Mouse (Mus musculus): ENCODE results near the gene Grip1. TPM values are rescaled to one million over a fixed set of nuclear protein-coding genes. Genes with fewer than 3 reads are reported as not detected.
A peak's percentile ranks its signal among the peaks of the same experiment; 100 is the strongest.

Grip1 gene
- polyA plus RNA-seq, 1 experiment from 2014 or later: 18.5 TPM

DNA sequence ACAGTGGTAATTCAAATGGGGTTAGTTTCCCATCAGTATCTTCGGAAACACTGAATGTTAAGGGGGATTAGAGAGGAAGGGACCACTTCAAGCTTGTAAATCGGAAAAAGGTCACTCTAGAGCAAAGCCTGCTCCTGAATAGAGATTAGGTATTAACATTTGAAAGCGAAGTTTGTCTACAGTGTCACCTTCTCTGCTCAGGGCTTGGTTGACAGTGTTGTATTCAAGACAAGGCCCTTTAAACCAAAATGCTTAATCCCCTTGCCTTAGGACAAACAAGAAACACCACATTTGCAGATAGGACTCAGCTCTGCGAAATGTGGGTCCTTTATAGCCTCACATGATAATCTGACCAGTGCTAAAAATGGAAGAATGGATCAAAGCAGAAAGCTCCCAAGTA, 81.2 kb downstream of the Grip1 start:
- Histone ChIP-seq H3K4me2 (replicated peaks) (no peak overlapping the region), H3K27ac (no peak overlapping the region), H3K36me3 (replicated peaks; ENCODE audit: control insufficient read depth, insufficient read depth) (no peaks in the 10 kb centered on the region), H3K9ac (no peak overlapping the region), H3K9me3 (ENCODE audit: control insufficient read depth, low read length) (no peaks in the 10 kb centered on the region), H3K4me3 (replicated peaks; ENCODE audit: low read length) (no peak overlapping the region), H3K4me1 (replicated peaks; ENCODE audit: control insufficient read depth, insufficient read depth, low read length) (no peaks in the 10 kb centered on the region), H3K27me3 (ENCODE audit: control insufficient read depth, insufficient read depth, low read length) (no peaks in the 10 kb centered on the region)
- ATAC-seq (ENCODE audit: low FRiP score): no peak
- WGBS: 44% methylated on average over 4 of the region's 4 CpGs
- DNase-seq (ENCODE audit: low spot score): no peak

DNA sequence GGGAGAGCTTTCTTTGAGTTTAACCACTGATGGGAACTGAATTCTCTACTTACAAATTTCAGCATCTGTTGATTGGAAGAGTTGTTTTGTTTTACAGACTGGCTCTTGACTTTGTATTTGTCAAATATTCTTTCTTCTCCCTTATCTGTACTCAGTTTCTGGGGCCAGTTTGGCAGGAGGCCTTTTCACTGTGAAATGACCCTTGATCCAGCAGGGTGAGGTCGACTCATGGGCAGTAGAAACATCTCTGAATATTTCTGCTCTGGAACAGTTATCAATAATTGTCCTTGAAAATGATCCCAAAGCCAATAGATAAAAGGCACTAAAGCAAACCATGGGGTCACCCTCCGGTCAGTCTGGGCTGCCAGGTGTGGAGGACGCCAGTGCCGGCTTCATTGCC, 88.0 kb downstream of the Grip1 start:
- no peaks in the 10 kb centered on the region for H3K9me3 ChIP-seq (ENCODE audit: control insufficient read depth, low read length)
- no peak overlapping the region for H3K4me3 ChIP-seq (replicated peaks; ENCODE audit: low read length)
- no peaks in the 10 kb centered on the region for H3K36me3 ChIP-seq (replicated peaks; ENCODE audit: control insufficient read depth, insufficient read depth)
- ATAC-seq (ENCODE audit: low FRiP score) (no peak), DNase-seq (ENCODE audit: low spot score) (no peak)
- no peaks in the 10 kb centered on the region for H3K4me1 ChIP-seq (replicated peaks; ENCODE audit: control insufficient read depth, insufficient read depth, low read length)
- no peak overlapping the region for H3K27ac ChIP-seq
- no peak overlapping the region for H3K4me2 ChIP-seq (replicated peaks)
- no peaks in the 10 kb centered on the region for H3K27me3 ChIP-seq (ENCODE audit: control insufficient read depth, insufficient read depth, low read length)
- 94% methylated on average over 4 of the region's 4 CpGs for WGBS
- no peak overlapping the region for H3K9ac ChIP-seq

DNA sequence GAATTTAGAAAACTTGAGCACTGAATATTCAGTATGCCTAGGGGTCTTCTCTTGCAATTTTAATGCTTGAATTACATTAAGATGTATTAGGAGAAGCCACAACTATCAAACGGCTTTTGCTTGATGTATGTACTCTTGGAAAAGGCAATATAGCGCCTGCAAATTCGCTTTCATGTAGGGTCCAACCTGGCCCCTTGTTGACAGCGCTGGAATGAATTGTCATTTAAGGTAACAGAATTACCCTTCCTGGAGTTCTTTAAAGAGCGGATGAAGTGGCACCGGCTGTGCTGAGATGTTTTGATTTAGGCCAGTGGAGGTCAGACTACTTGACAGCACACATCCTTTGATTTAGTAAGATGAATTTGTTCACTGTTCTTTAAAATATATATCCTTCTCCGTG, 90.1 kb downstream of the Grip1 start:
- H3K27me3 ChIP-seq (ENCODE audit: control insufficient read depth, insufficient read depth, low read length): no peaks in the 10 kb centered on the region
- H3K4me3 ChIP-seq (replicated peaks; ENCODE audit: low read length): no peak overlapping the region
- no peak for DNase-seq (ENCODE audit: low spot score)
- ATAC-seq (ENCODE audit: low FRiP score): no peak
- no peaks in the 10 kb centered on the region for H3K4me1 ChIP-seq (replicated peaks; ENCODE audit: control insufficient read depth, insufficient read depth, low read length)
- H3K9me3 ChIP-seq (ENCODE audit: control insufficient read depth, low read length): no peaks in the 10 kb centered on the region
- no peaks in the 10 kb centered on the region for H3K36me3 ChIP-seq (replicated peaks; ENCODE audit: control insufficient read depth, insufficient read depth)
- H3K27ac ChIP-seq: no peak overlapping the region
- no peak overlapping the region for H3K9ac ChIP-seq
- 58% methylated on average over 7 of the region's 7 CpGs for WGBS
- no peak overlapping the region for H3K4me2 ChIP-seq (replicated peaks)

DNA sequence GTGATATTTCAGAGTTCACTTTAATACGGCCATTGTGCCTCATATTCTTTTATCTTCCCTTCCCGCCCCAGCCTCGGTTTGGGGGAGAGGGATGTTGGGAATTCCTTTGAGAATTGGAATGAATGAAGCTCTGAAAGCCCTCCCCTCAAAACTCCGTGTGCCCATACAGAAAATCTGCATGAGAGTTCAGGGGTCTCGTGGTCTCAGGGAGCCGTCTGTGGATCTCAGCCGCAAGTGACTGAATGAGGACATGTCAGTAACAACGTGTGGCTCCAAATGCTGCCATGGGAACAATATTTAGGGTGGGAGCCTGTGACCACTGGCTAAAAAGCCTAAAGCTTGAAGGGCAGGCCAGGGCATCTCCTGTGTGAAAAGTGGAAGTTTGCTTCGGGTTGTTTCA, 91.1 kb downstream of the Grip1 start:
- WGBS: 31% methylated on average over 9 of the region's 9 CpGs
- H3K4me1 ChIP-seq (replicated peaks; ENCODE audit: control insufficient read depth, insufficient read depth, low read length): no peaks in the 10 kb centered on the region
- H3K36me3 ChIP-seq (replicated peaks; ENCODE audit: control insufficient read depth, insufficient read depth): no peaks in the 10 kb centered on the region
- ATAC-seq (ENCODE audit: low FRiP score) (no peak), DNase-seq (ENCODE audit: low spot score) (no peak)
- H3K4me3 ChIP-seq (replicated peaks; ENCODE audit: low read length): no peak overlapping the region
- no peak overlapping the region for H3K9ac ChIP-seq
- H3K27ac ChIP-seq: no peak overlapping the region
- H3K4me2 ChIP-seq (replicated peaks): peak overlapping the region; percentile 8; the same call in 1 of the 2 replicates
- no peaks in the 10 kb centered on the region for H3K9me3 ChIP-seq (ENCODE audit: control insufficient read depth, low read length)
- H3K27me3 ChIP-seq (ENCODE audit: control insufficient read depth, insufficient read depth, low read length): no peaks in the 10 kb centered on the region

DNA sequence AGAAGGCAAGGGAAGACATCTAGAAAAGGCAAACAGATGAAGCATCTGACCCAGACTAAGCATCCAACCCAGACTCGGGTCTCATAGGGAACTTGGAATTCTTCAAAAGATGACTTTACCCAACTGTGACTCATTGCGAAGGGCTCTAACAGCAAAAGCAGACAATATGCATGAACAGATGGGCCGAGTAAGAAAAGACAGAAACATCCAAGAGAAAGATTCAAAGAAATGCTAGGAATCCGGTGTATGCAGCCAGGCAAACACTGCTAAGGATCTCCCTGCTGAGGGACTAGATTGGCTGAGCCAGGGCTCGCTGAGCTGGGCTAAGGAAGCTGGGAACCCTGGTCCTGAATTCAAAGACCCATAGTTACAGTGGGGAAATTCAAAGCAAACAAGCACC, 94.2 kb downstream of the Grip1 start:
- Histone ChIP-seq H3K9me3 (ENCODE audit: control insufficient read depth, low read length) (no peaks in the 10 kb centered on the region), H3K4me2 (replicated peaks) (no peak overlapping the region), H3K4me3 (replicated peaks; ENCODE audit: low read length) (no peak overlapping the region), H3K27ac (no peak overlapping the region), H3K4me1 (replicated peaks; ENCODE audit: control insufficient read depth, insufficient read depth, low read length) (no peaks in the 10 kb centered on the region), H3K27me3 (ENCODE audit: control insufficient read depth, insufficient read depth, low read length) (no peaks in the 10 kb centered on the region), H3K36me3 (replicated peaks; ENCODE audit: control insufficient read depth, insufficient read depth) (no peaks in the 10 kb centered on the region), H3K9ac (no peak overlapping the region)
- WGBS: 85% methylated on average over 5 of the region's 5 CpGs
- DNase-seq (ENCODE audit: low spot score) (no peak), ATAC-seq (ENCODE audit: low FRiP score) (no peak)

DNA sequence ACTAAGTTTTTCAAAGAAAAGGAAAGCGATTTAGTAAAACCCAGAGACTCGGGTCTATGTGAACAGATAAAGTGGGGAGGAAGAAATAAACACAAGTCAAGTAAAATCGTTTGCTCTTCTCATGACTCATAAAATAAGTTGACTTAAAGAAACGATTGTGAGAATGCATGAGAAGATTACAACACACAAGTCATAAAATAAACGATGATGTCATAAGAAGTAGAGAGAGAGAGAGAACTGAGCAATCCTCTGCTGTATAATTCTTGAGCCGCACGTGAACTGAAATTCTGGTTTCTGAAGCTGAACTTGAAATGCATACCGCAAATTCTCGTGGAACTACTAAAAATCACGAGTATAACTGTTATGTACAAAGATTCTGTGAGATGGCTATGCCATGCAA, 95.1 kb downstream of the Grip1 start:
- Histone ChIP-seq H3K9me3 (ENCODE audit: control insufficient read depth, low read length) (no peaks in the 10 kb centered on the region), H3K4me1 (replicated peaks; ENCODE audit: control insufficient read depth, insufficient read depth, low read length) (no peaks in the 10 kb centered on the region), H3K4me2 (replicated peaks) (no peak overlapping the region), H3K36me3 (replicated peaks; ENCODE audit: control insufficient read depth, insufficient read depth) (no peaks in the 10 kb centered on the region), H3K9ac (no peak overlapping the region), H3K27me3 (ENCODE audit: control insufficient read depth, insufficient read depth, low read length) (no peaks in the 10 kb centered on the region), H3K4me3 (replicated peaks; ENCODE audit: low read length) (no peak overlapping the region), H3K27ac (no peak overlapping the region)
- ATAC-seq (ENCODE audit: low FRiP score) (no peak), DNase-seq (ENCODE audit: low spot score) (no peak)
- WGBS: 94% methylated on average over 10 of the region's 10 CpGs

DNA sequence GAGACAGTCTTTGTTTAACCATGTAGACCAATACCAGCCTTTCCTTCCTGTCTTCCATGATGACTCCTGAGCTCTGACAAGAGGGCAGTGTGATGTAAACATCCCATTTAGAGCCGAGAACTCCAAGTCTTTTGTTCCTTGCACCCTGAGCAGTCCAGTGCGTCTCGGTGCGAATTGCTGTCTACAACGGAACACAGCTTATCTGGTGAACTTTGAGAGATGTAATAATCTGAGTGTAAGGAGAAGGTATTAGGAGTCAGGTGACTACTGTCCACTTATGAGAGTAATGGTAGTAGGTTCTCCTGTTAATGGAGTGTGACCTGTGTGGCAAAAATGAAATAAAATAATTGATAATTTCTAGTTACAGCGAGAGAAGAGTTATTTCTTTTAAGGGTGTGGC, 97.0 kb downstream of the Grip1 start:
- Histone ChIP-seq H3K27me3 (ENCODE audit: control insufficient read depth, insufficient read depth, low read length) (no peaks in the 10 kb centered on the region), H3K4me3 (replicated peaks; ENCODE audit: low read length) (no peak overlapping the region), H3K27ac (no peak overlapping the region), H3K4me2 (replicated peaks) (no peak overlapping the region), H3K36me3 (replicated peaks; ENCODE audit: control insufficient read depth, insufficient read depth) (no peaks in the 10 kb centered on the region), H3K9me3 (ENCODE audit: control insufficient read depth, low read length) (no peaks in the 10 kb centered on the region), H3K9ac (no peak overlapping the region), H3K4me1 (replicated peaks; ENCODE audit: control insufficient read depth, insufficient read depth, low read length) (no peaks in the 10 kb centered on the region)
- no peak for ATAC-seq (ENCODE audit: low FRiP score)
- DNase-seq (ENCODE audit: low spot score): no peak
- 87% methylated on average over 6 of the region's 6 CpGs for WGBS

DNA sequence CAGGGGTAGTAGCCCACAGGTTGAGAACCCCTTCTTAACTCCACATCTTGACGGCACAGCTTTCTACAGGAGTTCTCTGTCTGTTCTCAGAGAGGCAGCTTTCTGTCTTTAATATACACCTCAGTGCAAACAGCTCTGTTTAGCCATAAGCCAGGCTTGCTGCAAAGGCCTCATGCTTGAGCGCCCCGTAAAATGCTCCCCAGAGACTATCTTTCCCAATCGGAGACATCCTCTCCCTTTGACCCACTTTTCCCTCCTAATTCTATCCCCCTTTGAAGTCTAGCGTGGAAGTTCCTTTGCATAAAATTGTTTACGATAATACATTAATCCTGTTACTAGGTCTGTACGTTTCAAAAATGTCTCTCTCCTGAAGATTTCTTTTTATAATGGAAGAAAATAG, 102.7 kb downstream of the Grip1 start:
- H3K9me3 ChIP-seq (ENCODE audit: control insufficient read depth, low read length): no peaks in the 10 kb centered on the region
- H3K9ac ChIP-seq: no peak overlapping the region
- WGBS: 68% methylated on average over 7 of the region's 7 CpGs
- H3K4me2 ChIP-seq (replicated peaks): no peak overlapping the region
- H3K4me3 ChIP-seq (replicated peaks; ENCODE audit: low read length): no peak overlapping the region
- no peak overlapping the region for H3K27ac ChIP-seq
- no peaks in the 10 kb centered on the region for H3K4me1 ChIP-seq (replicated peaks; ENCODE audit: control insufficient read depth, insufficient read depth, low read length)
- DNase-seq (ENCODE audit: low spot score): no peak
- H3K27me3 ChIP-seq (ENCODE audit: control insufficient read depth, insufficient read depth, low read length): no peaks in the 10 kb centered on the region
- no peaks in the 10 kb centered on the region for H3K36me3 ChIP-seq (replicated peaks; ENCODE audit: control insufficient read depth, insufficient read depth)
- ATAC-seq (ENCODE audit: low FRiP score): no peak

DNA sequence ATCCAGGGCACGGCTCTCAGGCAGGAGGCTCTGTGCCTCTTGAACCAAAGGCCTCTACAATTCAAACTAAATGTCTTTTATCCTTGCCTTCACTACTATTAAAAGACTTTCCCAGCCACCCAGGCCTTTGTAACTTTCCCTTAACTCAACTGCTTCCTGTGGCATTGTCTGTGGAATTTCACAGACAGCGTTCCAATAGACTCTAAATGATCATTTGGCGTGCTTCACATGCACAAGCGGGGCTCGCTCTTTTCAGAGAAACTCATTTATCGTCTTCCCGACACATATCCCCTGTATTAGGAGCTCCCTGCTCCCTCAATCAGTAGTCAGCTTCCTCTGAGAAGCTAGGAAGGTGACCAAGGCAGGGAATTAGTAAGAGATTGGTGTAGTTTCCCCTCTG, 104.8 kb downstream of the Grip1 start:
- WGBS: 64% methylated on average over 7 of the region's 7 CpGs
- Histone ChIP-seq H3K27me3 (ENCODE audit: control insufficient read depth, insufficient read depth, low read length) (no peaks in the 10 kb centered on the region), H3K4me2 (replicated peaks) (no peak overlapping the region), H3K4me3 (replicated peaks; ENCODE audit: low read length) (no peak overlapping the region), H3K9me3 (ENCODE audit: control insufficient read depth, low read length) (no peaks in the 10 kb centered on the region), H3K27ac (no peak overlapping the region), H3K36me3 (replicated peaks; ENCODE audit: control insufficient read depth, insufficient read depth) (no peaks in the 10 kb centered on the region), H3K9ac (no peak overlapping the region), H3K4me1 (replicated peaks; ENCODE audit: control insufficient read depth, insufficient read depth, low read length) (no peaks in the 10 kb centered on the region)
- DNase-seq (ENCODE audit: low spot score): no peak
- no peak for ATAC-seq (ENCODE audit: low FRiP score)

DNA sequence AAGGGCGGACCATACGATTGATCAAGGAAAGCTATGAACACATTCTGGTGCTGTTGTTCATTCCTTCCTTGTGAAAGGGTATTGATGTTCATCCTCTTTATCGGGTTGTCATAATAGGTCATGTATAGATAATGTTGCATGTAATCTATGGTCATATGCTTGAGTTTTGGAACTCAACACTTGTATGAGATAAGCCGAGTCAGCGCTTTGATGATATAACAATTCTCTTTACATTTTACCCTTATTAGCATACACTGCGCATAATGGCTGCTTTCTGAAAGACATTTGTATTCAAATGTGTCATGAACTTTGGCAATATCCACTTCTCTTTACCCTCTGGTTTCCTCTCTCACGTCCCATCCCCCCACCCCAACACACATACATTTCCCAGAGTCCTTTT, 111.2 kb downstream of the Grip1 start:
- Histone ChIP-seq H3K36me3 (replicated peaks; ENCODE audit: control insufficient read depth, insufficient read depth) (no peaks in the 10 kb centered on the region), H3K4me1 (replicated peaks; ENCODE audit: control insufficient read depth, insufficient read depth, low read length) (no peaks in the 10 kb centered on the region), H3K27me3 (ENCODE audit: control insufficient read depth, insufficient read depth, low read length) (no peaks in the 10 kb centered on the region), H3K27ac (no peak overlapping the region), H3K4me2 (replicated peaks) (no peak overlapping the region), H3K4me3 (replicated peaks; ENCODE audit: low read length) (no peak overlapping the region), H3K9me3 (ENCODE audit: control insufficient read depth, low read length) (no peaks in the 10 kb centered on the region), H3K9ac (no peak overlapping the region)
- 95% methylated on average over 7 of the region's 7 CpGs for WGBS
- no peak for DNase-seq (ENCODE audit: low spot score)
- no peak for ATAC-seq (ENCODE audit: low FRiP score)

Measured in hindbrain, embryonic 14.5 days (tissue).